Mouse (Mus musculus) common myeloid progenitor, adult 5-6 weeks (primary cell): ENCODE data around the gene Sh2d6. TPM values are rescaled to one million over a fixed set of nuclear protein-coding genes. Genes with fewer than 3 reads are reported as not detected.

Experiments used
- ATAC-seq: replicated peaks from 2 replicates; pipeline ENCODE4 v1.8.0; 2016; ENCODE audit warnings: low read depth, mild to moderate bottlenecking, moderate TSS enrichment, inconsistent platforms; ENCODE audit not compliant: poor library complexity, severe bottlenecking
- total RNA-seq: library from RNA; stranded (forward); fragments of 200-1000, 187-1606 nt; gene quantifications from 2 replicates; pipeline ENCODE4 v1.2.3, GENCODE M21; 2017

Sh2d6 gene
- total RNA-seq, 1 experiment from 2014 or later, result not detected

DNA sequence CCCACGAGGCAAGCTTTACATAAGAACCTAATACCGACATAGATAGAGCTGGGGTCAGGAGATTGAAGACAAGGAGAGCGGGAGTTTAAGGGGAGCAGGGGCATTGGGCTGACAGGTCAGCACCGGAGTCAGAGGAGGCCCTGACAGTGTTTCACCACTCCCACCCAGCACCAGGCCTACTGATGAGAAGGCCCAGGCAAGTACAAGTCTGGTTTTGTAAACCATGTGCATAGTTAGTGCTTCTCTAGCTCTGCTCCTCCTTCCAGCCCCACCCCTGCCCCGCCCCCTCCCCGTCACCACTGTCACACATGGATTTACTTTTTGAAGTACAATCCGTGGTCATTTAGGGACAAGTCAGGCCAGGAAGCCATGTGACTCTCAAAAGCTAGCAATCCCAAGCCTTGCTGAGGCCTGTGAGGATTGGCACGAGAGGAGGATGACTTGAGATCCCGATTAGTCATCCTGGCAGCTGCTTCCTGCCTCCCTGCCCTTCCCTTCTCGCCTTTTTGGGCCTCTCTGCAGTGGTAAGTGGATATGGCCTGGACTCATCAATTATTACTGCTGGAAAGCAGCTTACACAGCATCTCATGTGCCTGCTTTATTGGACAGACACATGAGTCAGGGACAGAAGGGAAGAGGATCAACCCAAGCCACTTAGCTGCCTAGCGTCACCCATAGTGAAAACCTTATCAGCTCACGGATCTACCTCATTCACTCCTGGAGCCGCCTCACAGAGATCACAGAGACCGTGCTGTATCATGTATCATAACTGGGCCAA is 48.1 kb downstream of the Sh2d6 start:
- ATAC-seq, result no peak

DNA sequence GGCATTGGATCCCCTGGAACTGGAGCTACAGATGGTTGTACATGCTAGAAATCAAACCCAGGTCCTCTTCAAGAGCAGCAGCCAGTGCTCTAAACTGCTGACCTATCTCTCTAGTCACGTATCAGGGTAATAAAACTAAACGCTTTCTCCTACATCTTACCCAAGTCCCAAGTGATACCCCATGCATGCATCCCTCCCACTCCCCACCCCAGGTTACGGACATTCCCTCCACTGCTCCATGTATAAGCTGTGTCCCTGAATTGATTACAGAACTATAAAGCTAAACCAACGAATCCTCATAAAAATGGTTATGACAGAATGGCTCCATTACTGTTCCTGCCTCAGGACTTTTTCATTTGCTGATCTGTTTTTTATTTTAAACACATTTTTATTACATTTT is 55.3 kb downstream of the Sh2d6 start:
- no peak for ATAC-seq

DNA sequence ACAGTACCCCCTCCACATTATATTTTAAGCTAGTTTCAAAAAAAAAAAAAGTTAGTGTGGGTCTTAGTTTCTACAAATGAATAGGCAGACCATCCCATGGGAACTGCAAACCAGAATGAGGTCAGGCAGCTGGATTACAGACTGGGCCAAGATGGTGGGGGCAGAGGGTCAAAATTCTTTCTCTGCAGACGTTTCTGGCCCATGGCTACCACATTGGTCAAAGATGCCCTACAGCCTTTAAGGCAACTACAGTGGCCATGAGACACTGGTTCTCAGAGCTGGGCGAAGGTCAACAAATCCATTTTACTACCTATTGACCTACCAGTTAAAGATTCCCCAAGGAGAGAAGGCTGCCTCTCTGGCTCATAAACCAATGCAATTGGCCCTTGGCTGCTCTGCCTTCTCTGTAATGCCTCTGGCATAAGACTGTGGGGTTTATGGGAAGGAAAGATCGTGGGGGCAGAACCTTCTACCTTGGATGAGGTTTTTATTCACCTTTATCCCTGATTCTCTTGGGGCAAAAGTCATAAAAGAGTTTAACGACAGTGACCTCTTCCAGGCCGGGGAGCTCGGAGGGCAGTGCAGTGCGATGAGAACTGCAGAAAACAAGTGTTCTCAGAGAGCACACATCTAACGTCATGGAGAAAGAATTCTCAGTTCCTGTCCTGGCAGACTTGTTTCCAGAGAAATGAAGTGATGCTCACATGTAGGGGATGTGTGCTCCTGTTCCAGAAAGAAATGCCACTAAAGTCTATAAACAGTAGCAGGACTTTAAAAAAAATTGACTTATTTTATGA is 55.9 kb downstream of the Sh2d6 start:
- no peak for ATAC-seq

Other genes starting within 250 kb of the Sh2d6 start
- not detected in 2 replicates for gene Sftpb, start 217.1 kb downstream of the Sh2d6 start, total RNA-seq
- gene Usp39, start 176.5 kb downstream of the Sh2d6 start, total RNA-seq, result 122 and 147 TPM in 2 replicates
- gene 0610030E20Rik, start 174.4 kb downstream of the Sh2d6 start, total RNA-seq, result 25.2 and 25.8 TPM in 2 replicates
- 1.2 TPM in 1 of 2 replicates, not detected in the other for gene Tmem150a, start 166.3 kb downstream of the Sh2d6 start, total RNA-seq
- 30.2 and 44.7 TPM in 2 replicates for gene Rnf181, start 154.8 kb downstream of the Sh2d6 start, total RNA-seq
- 83.8 and 85.7 TPM in 2 replicates for gene Vamp5, start 141.2 kb downstream of the Sh2d6 start, total RNA-seq
- 281 and 362 TPM in 2 replicates for gene Vamp8, start 131.0 kb downstream of the Sh2d6 start, total RNA-seq
- gene Ggcx, start 107.4 kb downstream of the Sh2d6 start, total RNA-seq, result 6.6 and 12.7 TPM in 2 replicates
- gene Mat2a, start 82.1 kb downstream of the Sh2d6 start, total RNA-seq, result 300 and 303 TPM in 2 replicates
- 32.4 and 56.4 TPM in 2 replicates for gene Capg, start 22.7 kb upstream of the Sh2d6 start, total RNA-seq
- gene Elmod3, start 76.7 kb upstream of the Sh2d6 start, total RNA-seq, result 4.5 and 9.3 TPM in 2 replicates
- gene Retsat, start 76.8 kb upstream of the Sh2d6 start, total RNA-seq, result 13.3 and 17.4 TPM in 2 replicates
- gene Tgoln1, start 95.3 kb upstream of the Sh2d6 start, total RNA-seq, result 56.4 and 66.7 TPM in 2 replicates